Mouse (Mus musculus) gastrocnemius, adult 8-10 months (tissue): Measurements from ENCODE around the gene Nek7. TPM values are rescaled to one million over a fixed set of nuclear protein-coding genes. Genes with fewer than 3 reads are reported as not detected.

Experiments used
- DNase-seq, 2 experiments: peaks; one replicate each; pipeline ENCODE4 v3.0.0; 2022; ENCODE audit warnings: low spot score in 2 of 2
- total RNA-seq, 4 experiments: library from RNA; stranded (reverse); gene quantifications; 2 replicates each; pipeline ENCODE4 v1.2.4; 2022

Gene Nek7
- total RNA-seq, 4 experiments from 2014 or later: 119 to 137 (median 125) TPM

DNA sequence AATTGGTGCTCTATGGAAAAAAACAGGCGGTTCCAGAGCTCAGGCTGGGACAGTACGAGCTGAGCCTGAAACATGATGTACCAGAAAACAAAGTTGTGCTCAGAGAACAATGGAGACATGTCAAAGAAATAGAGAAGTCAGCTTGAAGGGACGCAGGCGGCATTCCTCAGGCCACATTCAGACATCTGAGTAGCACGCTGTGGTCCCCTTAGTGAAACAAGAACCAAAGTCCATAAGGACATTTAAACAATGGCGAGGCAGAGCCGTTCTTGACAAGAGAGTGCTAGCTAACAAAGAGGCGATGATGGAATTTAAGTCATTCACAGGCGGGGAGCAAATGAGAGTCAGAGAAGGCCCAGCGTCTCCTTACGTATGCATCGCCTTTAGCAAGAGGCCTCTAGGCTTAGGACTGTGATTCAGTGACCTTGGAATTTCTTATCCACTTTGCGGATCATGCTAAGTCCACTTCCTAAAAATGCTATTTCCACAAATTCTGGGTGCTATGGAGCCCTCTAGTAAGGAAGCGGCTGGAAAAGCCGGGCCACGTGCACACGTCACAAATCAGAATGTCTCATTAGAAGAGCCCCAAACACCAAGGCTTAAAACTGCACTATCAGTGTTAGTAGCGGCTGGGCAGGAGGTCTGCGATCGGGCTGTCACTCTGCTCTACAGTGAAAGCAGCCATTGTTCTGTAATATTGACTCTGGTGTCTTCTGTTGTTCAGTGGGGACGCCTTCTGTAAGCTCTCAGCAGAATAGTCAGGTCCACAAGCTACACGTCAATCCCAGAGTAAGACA is 48.2 kb downstream of the Nek7 start:
- DNase-seq: no peak

DNA sequence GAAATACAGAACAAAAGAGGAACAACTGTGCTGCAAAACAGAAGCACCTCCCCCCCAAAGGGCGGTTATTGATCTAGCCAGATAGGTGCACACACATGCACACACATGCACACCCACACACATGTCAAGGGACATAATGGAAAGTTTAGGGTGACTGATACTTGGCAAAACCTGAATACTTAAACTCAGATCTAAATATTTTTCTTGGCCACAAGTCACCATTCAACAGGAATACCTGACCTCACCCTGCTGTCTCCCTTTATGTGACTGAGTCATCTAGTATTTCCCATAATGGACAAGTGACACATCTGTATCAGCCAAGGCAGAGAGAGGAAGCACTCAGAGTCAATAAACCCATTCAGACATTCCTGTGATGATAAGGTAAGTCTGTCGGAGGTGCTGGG is 48.9 kb downstream of the Nek7 start:
- DNase-seq: no peak

DNA sequence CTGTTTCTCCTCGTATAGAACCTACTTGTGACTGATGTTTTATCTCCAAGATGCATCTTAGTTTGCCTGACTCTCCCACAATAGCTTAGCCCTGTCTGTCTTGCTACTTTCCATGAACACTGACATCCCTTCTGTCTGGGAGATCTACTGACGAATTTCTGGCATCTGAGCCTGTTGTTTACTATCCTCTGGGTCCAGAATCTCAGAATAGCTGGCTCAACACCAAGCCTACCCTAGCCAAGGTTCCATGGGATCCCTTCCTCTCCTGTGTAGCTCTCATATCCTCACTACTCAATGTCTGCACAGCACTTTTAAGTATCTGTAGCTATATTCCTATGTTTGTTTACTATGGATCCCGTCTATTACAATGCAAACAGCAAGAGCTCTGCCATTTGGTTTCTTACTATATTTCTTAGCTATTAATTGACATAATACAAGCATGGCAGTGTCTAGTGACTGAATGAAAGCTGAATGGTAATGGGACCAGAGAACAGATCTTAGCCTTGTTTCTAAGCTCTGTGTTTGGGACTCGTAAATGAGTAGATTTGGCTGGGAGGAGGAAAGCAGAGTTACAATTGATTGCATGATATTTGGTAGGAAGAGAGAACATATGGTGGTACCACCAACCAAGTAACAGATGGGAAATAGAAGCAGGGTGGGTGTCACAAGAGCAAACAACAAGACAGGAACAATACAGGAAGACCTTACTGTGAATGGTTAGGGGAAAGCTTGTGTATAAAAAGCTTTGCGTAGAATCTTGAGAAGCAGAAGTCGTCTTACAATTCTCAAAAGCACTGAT is 51.3 kb downstream of the Nek7 start:
- DNase-seq: no peak

DNA sequence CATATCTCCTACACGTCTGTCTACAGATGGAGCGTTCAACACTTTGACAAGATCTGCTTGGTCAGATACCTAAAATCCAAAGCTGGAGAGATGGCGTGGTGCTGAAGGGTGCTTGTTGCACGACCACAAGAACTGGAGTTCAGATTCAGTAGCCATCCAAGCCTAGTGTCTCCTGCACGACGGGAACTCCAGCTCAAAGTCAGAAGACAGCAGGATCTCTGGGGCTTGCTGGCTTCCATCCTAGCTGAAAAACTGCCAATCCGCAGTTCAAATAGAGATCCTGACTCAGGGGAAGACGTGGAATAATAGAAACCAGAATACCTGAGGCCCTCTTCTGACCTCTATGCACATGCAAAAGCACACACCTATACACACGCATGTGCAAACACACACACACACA is 52.0 kb downstream of the Nek7 start:
- DNase-seq: no peak

DNA sequence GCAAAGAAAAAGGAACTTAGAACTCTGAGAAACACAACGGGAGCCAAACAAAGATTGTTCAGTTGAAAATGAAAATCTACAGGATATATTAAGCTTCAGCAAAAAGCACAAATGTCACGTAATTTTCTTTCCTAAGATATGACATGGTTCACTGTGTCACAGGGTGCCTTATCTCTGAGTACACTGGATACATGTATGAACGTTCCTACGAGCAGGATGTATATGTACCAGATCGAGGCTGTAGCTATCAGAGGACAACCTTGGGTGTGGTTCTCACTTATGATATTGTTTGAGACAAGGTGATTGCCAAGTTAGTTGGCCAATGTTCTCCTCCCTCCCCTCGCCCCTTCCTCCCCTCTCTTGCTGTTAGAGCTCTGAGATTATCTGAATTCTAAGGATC is 55.3 kb downstream of the Nek7 start:
- DNase-seq: no peak

DNA sequence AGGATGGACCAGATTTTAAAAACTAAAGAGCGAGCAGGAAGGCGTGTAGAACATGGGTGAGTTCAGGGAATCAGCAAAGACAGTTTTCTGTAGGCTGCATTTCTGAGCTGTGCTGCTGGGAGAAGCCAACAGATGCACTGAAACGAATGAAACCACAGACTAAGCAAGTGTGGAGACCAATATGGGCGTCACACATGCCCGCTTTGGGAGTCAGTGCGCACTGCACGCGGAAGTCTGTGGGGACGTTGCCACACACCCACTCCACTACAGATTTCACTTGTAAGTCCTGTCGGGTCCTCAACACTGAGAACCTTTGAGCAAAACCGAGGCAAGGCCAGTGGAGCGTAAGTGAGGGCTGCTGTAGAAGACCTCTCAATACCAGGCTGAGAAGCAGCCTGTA is 59.2 kb downstream of the Nek7 start:
- DNase-seq: no peak

DNA sequence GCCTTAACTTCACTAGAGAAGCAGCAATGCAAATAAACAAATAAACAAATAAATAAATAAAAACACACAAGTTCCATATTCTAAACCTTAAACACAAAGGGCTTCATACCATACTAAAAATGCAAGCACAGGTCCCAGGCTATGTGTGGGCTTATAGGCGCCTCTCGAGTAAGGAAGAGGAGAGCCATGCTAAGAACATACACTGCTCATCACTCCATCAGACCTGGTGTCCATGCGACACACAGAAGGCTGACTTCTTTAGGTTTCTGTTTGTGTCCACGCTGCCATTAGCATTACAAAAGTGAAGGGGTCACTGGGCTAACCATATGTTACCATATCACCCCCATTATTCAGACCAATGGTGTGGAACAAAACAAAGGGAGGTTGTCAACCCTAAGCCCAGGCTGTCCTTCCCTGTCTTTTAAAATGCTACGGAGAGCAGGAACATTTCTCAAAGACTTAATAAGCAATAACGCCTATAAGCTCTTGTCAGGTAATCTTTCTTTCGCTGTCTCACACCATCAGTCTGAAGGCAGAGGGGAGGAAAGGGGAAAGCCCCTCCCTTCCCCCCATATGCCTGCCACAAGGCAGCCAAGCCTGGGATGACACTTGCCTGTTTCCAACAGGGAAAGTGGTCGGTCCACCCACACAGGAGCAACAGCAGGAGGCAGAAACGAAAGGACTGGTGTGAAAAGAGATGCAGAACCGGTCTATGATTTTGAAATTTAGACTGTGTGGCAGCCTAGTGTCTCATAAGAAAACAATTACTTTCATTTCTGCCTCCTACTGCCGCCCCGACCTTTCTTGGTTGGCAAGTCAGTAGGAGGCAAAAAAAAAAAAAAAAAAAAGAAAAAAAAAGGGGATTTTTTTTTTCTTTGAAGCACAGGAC is 60.5 kb downstream of the Nek7 start:
- no peak for DNase-seq

DNA sequence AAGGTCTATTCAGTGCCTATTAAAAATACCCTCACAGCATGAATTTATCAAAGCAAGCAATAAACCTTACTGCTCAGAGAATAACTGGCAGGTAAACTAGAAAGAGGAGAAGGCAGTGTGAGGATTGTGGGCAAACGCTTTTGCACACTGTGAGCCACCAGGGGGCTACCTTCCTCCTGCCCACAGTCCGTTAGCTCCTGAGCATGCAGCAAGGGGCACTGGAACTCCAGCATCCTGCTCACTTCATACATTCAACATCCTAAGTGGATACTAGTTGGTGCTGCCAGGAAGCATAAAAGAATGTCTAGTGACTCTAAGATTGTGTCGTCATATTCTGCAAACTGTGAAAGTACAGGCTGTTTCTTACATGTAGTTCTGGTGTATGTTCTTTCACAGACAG is 61.6 kb downstream of the Nek7 start:
- no peak for DNase-seq

DNA sequence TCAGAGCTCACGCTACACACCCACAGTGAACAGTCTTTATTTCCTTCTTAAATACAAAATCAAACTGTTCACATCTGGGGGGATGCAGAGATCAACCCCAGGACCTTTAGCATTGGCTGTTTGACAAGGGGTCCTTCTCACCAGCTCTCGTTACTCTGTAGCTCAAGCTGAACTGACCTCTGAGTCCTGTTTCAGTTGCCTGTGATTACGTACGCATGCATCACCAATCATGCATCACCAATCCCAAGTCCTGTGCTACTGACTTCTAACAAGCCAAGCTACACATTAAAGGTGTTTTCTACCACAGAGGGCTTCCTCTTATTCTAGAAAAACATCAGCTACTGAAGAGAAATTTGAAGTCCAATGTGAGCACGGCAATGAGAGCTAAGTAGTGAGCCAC is 65.0 kb downstream of the Nek7 start:
- no peak for DNase-seq

DNA sequence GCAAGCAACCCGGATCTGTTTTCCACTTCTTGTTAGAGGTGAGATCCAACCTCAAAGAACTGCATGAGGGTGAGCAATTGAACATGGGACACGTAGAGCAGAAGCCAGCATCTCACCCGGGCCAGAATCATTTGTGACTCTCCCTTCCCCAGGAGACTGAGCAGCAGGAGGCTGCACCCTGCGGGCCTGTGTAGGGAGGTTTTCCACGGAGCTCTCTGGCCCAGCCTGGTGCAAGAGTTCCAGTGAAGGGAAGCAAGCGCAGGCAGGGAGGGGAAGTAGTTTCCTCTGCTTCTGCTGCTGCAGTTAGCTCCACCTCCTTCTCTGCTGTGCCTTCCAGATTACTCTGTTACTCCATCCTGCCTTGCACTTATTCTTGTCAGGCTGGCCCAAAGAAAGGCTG is 69.8 kb downstream of the Nek7 start:
- DNase-seq: peak in 1 of 2 experiments; percentile 33

DNA sequence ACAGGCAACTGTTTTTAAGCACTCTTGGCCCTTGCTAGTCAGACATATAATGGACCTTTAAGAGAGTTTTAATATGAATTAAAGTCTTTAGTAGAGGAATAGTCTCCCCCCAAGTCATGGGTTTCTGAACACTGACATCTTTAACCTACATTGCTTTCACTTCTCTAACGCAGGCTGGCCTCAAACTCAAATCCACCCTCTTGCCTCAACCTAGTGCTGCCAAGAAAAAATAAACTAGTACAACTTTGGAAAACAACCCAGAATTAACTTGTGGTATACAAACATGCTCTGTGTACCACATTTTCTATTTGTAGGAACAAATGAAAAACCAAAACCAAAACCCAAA is 77.8 kb downstream of the Nek7 start:
- no peak for DNase-seq

DNA sequence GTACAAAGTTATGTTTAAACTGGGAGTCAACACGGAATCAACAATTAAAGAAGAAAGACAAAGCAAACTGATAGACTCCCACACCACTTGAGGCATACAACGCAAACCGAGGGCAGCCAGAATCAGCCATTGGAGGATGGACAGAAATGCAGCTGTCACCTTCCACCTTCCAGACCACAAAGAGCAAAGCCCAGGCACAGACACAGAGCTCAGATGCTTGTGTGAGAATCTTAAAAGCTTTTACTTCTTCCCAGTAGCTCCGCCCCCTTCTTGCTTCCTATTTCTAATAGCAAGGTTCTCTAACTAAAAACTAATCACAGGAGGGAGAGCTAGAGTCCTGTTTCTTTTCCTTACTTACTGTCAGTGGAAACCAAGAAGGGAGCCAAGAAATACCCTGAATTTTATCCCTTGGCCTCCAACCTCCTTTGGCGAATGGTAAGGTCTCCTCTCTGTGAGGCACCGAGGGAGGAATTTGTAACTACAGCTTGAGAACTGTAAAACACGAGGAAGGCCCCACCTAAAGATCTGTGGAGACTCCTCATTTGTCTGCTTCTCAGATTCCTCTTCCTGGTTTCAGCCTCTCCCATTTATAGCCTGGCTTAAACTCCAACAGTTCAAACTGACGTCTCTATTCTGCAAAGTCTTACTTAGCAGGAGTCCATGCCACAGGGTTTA is 78.3 kb downstream of the Nek7 start:
- no peak for DNase-seq

DNA sequence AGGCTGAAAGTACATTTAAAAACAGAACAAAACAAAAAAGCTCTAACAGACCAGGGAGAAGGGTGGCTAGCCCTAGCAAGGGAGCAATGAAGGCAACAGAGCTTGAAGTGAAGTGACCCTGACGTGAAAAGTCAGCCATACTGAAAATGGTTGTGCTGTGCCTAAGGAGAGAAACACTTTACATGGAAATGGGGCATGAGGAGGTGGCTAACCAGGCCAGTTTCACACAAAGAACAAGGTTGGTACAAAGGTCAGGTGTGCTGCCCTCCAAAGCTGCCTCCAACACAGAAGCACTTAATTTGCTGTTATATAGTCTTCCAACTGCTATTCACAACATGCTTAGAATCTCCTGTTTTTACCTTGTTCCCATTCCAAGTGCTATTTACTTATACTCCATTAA is 80.2 kb downstream of the Nek7 start:
- DNase-seq: no peak

DNA sequence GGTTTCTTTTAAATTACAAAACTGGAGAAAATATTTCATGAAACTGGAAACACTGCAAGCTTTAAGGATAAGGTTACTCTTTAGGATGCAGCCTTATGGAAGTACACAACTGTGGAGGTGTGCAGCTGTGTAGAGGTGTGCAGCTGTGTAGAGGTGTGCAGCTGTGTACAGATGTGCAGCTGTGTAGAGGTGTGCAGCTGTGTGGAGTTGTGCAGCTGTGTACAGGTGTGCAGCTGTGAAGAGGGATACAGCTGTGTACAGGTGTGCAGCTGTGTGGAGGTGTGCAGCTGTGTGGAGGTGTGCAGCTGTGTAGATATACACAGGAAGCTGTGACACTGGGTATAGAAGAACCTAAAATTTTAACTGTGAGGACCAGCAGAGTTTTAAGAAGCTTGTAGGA is 81.7 kb downstream of the Nek7 start:
- DNase-seq: no peak

DNA sequence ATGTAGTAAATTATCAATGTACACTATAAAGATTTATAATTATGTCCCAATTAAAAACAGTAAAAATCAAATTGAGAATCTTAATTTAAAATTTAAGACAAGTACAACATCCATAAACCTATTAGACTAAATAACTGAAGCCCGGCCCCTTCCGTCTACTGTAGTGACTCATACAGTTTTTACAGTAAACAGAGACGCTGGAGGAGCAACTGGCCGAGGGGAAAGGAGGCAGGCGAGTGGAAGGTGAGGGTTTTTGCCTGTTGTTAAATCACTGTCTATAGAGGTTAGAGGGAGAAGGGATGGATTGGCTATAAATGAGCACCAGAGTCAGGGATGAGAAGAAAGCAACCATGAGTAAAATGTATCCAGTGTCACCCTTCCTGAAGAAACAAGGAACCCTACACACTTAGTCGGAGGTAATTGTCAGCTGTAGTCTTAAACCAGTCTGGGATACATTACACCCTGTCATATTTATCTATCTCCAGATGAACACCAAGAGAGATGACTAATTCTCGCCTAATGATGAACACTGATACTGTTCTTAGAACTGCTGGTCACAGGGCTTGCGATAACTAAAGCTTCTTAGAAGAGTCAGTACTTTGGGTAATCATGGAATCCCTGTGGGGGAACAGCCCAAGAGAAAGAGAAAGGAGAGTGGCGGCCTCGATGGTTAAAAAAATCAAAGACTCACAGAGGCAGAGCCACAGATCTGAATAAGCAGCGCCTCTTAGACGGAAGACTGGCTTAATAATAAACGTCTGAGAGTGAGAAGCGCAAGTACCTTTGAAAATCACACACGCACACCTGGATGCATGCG is 84.0 kb downstream of the Nek7 start:
- no peak for DNase-seq

DNA sequence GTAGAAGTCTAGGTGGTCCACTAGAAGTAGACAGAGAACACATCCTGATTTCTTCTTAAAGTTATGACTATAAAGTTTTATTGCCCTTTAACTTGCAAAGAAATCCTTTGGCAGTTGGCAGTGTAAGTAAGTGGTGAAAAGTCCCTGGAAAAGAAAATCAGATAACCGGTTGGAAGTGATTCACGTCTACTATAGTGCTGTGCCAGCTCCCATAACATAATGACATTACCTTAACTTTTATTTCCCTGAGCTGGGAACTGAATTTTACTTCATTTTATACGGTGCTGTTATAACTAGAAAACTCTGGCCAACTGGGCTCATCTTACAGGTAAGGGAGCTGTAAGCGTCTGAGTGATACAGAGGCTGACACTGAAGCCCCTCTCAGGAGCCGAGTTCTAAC is 89.3 kb downstream of the Nek7 start:
- no peak for DNase-seq

DNA sequence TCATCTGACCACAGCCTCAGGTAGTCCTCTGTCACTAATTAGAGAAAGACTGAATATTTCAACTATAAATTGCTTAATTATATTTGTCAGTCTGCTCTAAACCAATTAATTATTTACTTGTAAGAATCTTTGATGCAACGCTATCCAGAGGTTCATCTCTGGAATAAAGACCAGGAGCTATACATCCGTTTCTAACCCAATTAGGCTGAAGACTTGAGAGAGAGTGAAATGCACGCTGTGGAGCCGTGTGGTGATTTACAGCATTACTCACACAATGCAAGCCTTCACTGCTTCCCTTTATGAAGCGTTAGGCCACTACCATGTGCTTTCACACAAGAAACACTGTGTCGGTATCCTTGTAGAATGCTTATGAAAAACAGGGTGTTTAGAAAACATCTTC is 96.0 kb downstream of the Nek7 start:
- no peak for DNase-seq

DNA sequence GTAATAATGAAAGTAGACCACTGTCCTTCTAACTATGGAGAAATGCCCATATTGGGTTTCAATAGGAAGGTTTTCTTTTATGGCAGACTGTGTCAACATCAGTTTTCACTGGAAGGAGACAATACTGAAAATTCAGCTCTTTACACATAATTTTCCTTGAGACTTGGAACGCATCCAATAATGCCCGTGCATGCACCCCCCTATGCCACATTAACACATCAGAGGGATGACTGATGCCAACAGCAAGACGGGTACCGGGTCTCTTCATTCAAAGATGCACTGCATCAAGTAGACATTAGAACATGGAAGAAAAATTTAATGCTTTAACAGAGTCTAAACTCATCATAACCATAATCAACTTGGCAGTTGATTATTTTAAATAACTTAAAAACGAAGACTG is 101.7 kb downstream of the Nek7 start:
- no peak for DNase-seq

DNA sequence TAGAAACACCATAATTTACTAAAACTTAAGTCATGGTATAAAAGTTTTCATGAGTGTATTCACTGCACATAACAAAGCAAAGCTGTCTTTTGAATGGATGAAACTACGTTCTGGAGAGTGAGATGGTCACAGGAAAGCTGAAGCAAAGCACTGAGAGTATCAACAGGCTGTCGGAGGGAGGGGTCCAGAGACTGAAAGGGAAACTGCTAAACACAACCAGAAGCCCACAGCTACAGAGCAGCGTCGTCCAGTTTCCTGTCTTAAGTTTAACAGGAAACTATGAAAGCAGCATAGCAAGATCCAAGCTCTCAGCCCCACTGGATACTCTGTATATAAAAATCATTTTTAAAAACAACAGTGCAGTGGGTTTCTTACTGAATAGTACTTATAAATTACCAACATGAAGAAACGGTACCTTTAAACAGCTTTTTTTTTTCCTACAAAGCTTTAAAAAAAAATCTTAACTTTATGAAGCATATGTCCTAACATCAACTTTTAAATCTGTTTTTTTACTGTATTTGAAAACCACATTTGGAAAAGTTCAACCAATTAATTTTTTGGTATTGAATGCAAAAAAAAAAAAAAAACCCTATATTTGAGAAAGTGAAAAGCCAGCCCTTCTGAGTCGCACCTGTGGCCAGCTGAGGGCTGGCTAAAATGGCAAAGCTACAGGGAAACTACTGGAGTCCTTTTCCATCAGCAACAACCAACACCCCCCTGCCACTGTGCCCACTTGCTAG is 102.4 kb downstream of the Nek7 start:
- no peak for DNase-seq

DNA sequence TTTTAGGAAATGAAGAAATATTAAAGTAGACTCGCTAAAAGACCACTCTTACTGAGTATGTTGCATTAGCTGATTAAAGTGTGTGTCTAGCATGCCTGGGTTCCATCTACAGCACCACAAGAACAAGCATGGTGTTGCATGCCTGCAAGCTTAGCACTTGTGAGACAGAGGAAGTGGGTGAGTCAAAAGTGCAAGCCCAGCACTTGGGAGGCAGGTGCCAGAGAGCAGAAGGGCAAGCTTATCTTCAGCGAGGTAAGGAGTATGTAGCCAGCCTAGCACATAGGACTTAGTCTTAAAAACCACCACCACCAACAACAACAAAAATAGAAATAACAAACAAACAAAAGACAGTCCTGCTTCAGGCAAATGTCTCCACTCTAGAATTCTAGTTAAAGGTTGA is 103.0 kb downstream of the Nek7 start:
- no peak for DNase-seq
